Mouse (Mus musculus): ENCODE data around the gene Lrig1. TPM values are rescaled to one million over a fixed set of nuclear protein-coding genes. Genes with fewer than 3 reads are reported as not detected.

The Lrig1 gene
- polyA plus RNA-seq, 1 experiment from 2014 or later = 8.1 TPM

GRCm38 (mm10) chr6:94701071-94701470 lies 1.1 kb upstream of the Lrig1 start:
- ATAC-seq (no peak), DNase-seq (ENCODE audit: low spot score) (peak; percentile 62)
- Histone ChIP-seq H3K4me2 (replicated peaks; ENCODE audit: low read depth, low read length) (peak overlapping the region; percentile 93), H3K4me3 (ENCODE audit: low read depth, low read length) (peak overlapping the region; percentile 70), H3K9ac (replicated peaks; ENCODE audit: low read depth) (no peak overlapping the region), H3K4me1 (ENCODE audit: insufficient read depth, low read depth, low read length) (no peaks in the 10 kb centered on the region; the same call in 1 of the 2 replicates), H3K36me3 (ENCODE audit: insufficient read depth, low read length) (no peaks in the 10 kb centered on the region), H3K27ac (ENCODE audit: low read length) (0 out of 2 replicates have a peak overlapping the region, but pooled peaks have one; percentile 27), H3K9me3 (ENCODE audit: low read length) (no peaks in the 10 kb centered on the region), H3K27me3 (replicated peaks; ENCODE audit: insufficient read depth, low read length) (no peaks in the 10 kb centered on the region)
- WGBS = 2% methylated on average over 18 of the region's 18 CpGs
- TF ChIP-seq CTCF (IDR thresholded peaks at IDR 0.05) (peak; percentile 44), EP300 (IDR thresholded peaks at IDR 0.05) (no peak)

- no peaks in the 10 kb centered on the region for H3K27me3 ChIP-seq (replicated peaks; ENCODE audit: insufficient read depth, low read length)
- 1% methylated on average over 8 of the region's 8 CpGs for WGBS
- peak overlapping the region; percentile 70 for H3K4me3 ChIP-seq (ENCODE audit: low read depth, low read length)
- no peaks in the 10 kb centered on the region for H3K9me3 ChIP-seq (ENCODE audit: low read length)
- 0 out of 2 replicates have a peak overlapping the region, but pooled peaks have one; percentile 27 for H3K27ac ChIP-seq (ENCODE audit: low read length)
- H3K36me3 ChIP-seq (ENCODE audit: insufficient read depth, low read length) = no peaks in the 10 kb centered on the region
- no peak overlapping the region for H3K9ac ChIP-seq (replicated peaks; ENCODE audit: low read depth)
- no peak for ATAC-seq
- no peaks in the 10 kb centered on the region; the same call in 1 of the 2 replicates for H3K4me1 ChIP-seq (ENCODE audit: insufficient read depth, low read depth, low read length)
- TF ChIP-seq EP300 (IDR thresholded peaks at IDR 0.05) (0 out of 2 replicates have a peak, but pooled peaks have one; percentile 11), CTCF (IDR thresholded peaks at IDR 0.05) (no peak)
- peak overlapping the region; percentile 93 for H3K4me2 ChIP-seq (replicated peaks; ENCODE audit: low read depth, low read length)
- DNase-seq (ENCODE audit: low spot score) = peak; percentile 79
Observed at GRCm38 (mm10) chr6:94700612-94701011, 654 bp upstream of the Lrig1 start.

GRCm38 (mm10) chr6:94699173-94699987 lies 578 bp downstream of the Lrig1 start:
- Histone ChIP-seq H3K9me3 (ENCODE audit: low read length) (no peaks in the 10 kb centered on the region), H3K4me3 (ENCODE audit: low read depth, low read length) (peak overlapping the region; percentile 70), H3K4me2 (replicated peaks; ENCODE audit: low read depth, low read length) (peak overlapping the region; percentile 93), H3K36me3 (ENCODE audit: insufficient read depth, low read length) (no peaks in the 10 kb centered on the region), H3K9ac (replicated peaks; ENCODE audit: low read depth) (peak overlapping the region; percentile 54), H3K4me1 (ENCODE audit: insufficient read depth, low read depth, low read length) (peaks cover 4% of the 10 kb centered on the region; the same call in 1 of the 2 replicates), H3K27me3 (replicated peaks; ENCODE audit: insufficient read depth, low read length) (no peaks in the 10 kb centered on the region), H3K27ac (ENCODE audit: low read length) (peak overlapping the region; percentile 75)
- TF ChIP-seq EP300 (IDR thresholded peaks at IDR 0.05) (no peak), CTCF (IDR thresholded peaks at IDR 0.05) (no peak)
- peak; percentile 27 for ATAC-seq
- under 1% methylated on average over 60 of the region's 95 CpGs for WGBS
- DNase-seq (ENCODE audit: low spot score) = peak; percentile 48

- Histone ChIP-seq H3K9me3 (ENCODE audit: low read length) (no peaks in the 10 kb centered on the region), H3K9ac (replicated peaks; ENCODE audit: low read depth) (peak overlapping the region; percentile 54; the same call in 1 of the 2 replicates), H3K27ac (ENCODE audit: low read length) (no peak overlapping the region), H3K4me2 (replicated peaks; ENCODE audit: low read depth, low read length) (peak overlapping the region; percentile 93), H3K4me1 (ENCODE audit: insufficient read depth, low read depth, low read length) (peaks cover 4% of the 10 kb centered on the region; the same call in 1 of the 2 replicates), H3K4me3 (ENCODE audit: low read depth, low read length) (peak overlapping the region; percentile 70), H3K36me3 (ENCODE audit: insufficient read depth, low read length) (no peaks in the 10 kb centered on the region), H3K27me3 (replicated peaks; ENCODE audit: insufficient read depth, low read length) (no peaks in the 10 kb centered on the region)
- DNase-seq (ENCODE audit: low spot score) (no peak), ATAC-seq (no peak)
- no peak for TF ChIP-seq CTCF (IDR thresholded peaks at IDR 0.05)
- no peak for TF ChIP-seq EP300 (IDR thresholded peaks at IDR 0.05)
- 11% methylated on average over 11 of the region's 11 CpGs for WGBS
Observed at GRCm38 (mm10) chr6:94698509-94699172, 1.3 kb downstream of the Lrig1 start.

- Histone ChIP-seq H3K9ac (replicated peaks; ENCODE audit: low read depth) (no peak overlapping the region), H3K27ac (ENCODE audit: low read length) (no peak overlapping the region), H3K4me2 (replicated peaks; ENCODE audit: low read depth, low read length) (peak overlapping the region; percentile 93), H3K27me3 (replicated peaks; ENCODE audit: insufficient read depth, low read length) (no peaks in the 10 kb centered on the region), H3K36me3 (ENCODE audit: insufficient read depth, low read length) (no peaks in the 10 kb centered on the region), H3K9me3 (ENCODE audit: low read length) (no peaks in the 10 kb centered on the region), H3K4me1 (ENCODE audit: insufficient read depth, low read depth, low read length) (peaks cover 4% of the 10 kb centered on the region; the same call in 1 of the 2 replicates), H3K4me3 (ENCODE audit: low read depth, low read length) (peak overlapping the region; percentile 70; the same call in 1 of the 2 replicates)
- WGBS = 58% methylated on average over 1 of the region's 1 CpGs
- TF ChIP-seq EP300 (IDR thresholded peaks at IDR 0.05) = no peak
- TF ChIP-seq CTCF (IDR thresholded peaks at IDR 0.05) = no peak
- DNase-seq (ENCODE audit: low spot score) (no peak), ATAC-seq (no peak)
Observed at GRCm38 (mm10) chr6:94697423-94697822, 2.5 kb downstream of the Lrig1 start.

Data from lung, postnatal 0 days (tissue).